Mouse (Mus musculus) megakaryocyte, embryonic 14.5 days (primary cell): Measurements from ENCODE around the gene Nr1i2.

Source experiments
- FLI1 ChIP-seq: IDR thresholded peaks from 2 replicates; pipeline ENCODE4 v1.6.1; 2012; ENCODE audit warnings: low read length, inconsistent platforms, mixed read lengths
- GATA1 ChIP-seq: IDR thresholded peaks from 3 replicates; pipeline ENCODE4 v1.6.1; 2012; ENCODE audit warnings: mixed read lengths, low read length, inconsistent platforms, borderline replicate concordance

DNA sequence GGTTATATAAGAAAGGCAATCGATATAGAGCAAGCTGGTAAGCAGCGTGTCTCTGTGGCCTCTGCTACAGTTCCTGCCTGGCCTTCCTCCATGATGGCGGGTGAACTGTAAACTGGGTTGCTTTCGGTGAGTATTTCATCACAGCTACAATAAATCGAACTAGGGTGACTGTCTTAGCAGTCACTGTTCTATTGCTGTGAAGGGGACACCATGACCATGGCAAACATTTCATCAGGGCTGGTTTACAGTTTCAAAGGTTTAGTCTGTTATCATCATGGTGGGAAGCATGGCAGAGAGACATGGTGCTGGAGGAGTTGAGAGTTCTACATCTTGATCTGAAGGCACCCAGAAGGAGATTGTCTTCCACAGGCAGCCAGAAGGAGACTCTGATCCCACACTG, 14.8 kb downstream of the Nr1i2 start:
- no peak for TF ChIP-seq GATA1
- TF ChIP-seq FLI1: no peak
